Mouse (Mus musculus): ENCODE measurements around the gene Sctr.

DNA sequence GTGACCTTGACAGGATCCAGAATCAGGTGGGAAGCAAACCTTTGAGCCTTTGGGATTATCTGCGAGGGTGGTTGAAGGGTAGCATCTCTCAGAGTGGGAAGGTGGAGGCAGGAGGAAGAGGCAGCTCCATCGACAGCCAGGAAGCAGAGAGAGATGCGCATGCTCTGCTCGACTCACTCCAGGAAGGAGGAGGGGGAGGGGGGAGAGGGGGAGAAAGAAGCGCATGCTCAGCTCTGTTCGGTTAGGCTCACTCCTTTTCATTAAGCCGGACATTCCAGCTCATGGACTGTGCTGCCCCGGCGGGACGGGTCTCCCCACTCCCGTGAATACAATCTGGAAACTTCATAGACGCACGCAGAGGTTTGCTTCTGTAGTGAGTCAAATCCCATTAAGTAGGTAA is 80.0 kb downstream of the Sctr start:
- TF ChIP-seq CTCF (IDR thresholded peaks at IDR 0.05; ENCODE audit: borderline replicate concordance, control insufficient read depth, extremely low read depth, insufficient read depth, low read length, poor library complexity) (no peak), POLR2A (IDR thresholded peaks at IDR 0.05; ENCODE audit: control insufficient read depth, extremely low read depth, insufficient read depth, low read length, poor library complexity) (no peak)

All from thymus, adult 2 months (tissue).